Mouse (Mus musculus) kidney, postnatal 25 days (tissue): ENCODE measurements around the gene Stom.

ENCODE experiments used
- DNase-seq, 2 experiments: peaks; one replicate each; pipeline ENCODE4 v3.0.0; 2021; ENCODE audit warnings: mixed read lengths in 2 of 2

Gene Stom

GRCm38 (mm10) chr2:35336388-35337280, at the start of gene Stom:
Stom (minus strand) TSS chr2:35336976.
- DNase-seq = peak; percentile 100

- DNase-seq = no peak
These were observed 48.7 kb upstream of the Stom start for GRCm38 (mm10) chr2:35385441-35385871.

- no peak for DNase-seq
These were observed 42.5 kb upstream of the Stom start for GRCm38 (mm10) chr2:35379306-35379705.

GRCm38 (mm10) chr2:35377600-35377999, 40.8 kb upstream of the Stom start:
- no peak for DNase-seq

GRCm38 (mm10) chr2:35373003-35373402, 36.2 kb upstream of the Stom start:
- peak in 1 of 2 experiments; percentile 49 for DNase-seq

- DNase-seq = no peak
These were observed 33.9 kb upstream of the Stom start for GRCm38 (mm10) chr2:35370686-35371085.

GRCm38 (mm10) chr2:35367629-35368028, 30.9 kb upstream of the Stom start, which contains the start of gene 4930568D16Rik:
4930568D16Rik (minus strand) TSS chr2:35367729.
- no peak for DNase-seq

- peak in 1 of 2 experiments; percentile 6 for DNase-seq
These were observed 12.4 kb upstream of the Stom start for GRCm38 (mm10) chr2:35349184-35349583.

GRCm38 (mm10) chr2:35345984-35346383, 9.2 kb upstream of the Stom start:
- no peak for DNase-seq

- no peak for DNase-seq
These were observed 5.8 kb upstream of the Stom start for GRCm38 (mm10) chr2:35342605-35343004.

GRCm38 (mm10) chr2:35338707-35339106, 1.9 kb upstream of the Stom start:
- DNase-seq = peak; percentile 17 to 48

GRCm38 (mm10) chr2:35338036-35338435, 1.3 kb upstream of the Stom start:
- no peak for DNase-seq

GRCm38 (mm10) chr2:35337419-35337818, 643 bp upstream of the Stom start:
- DNase-seq = peak; percentile 17 to 45

GRCm38 (mm10) chr2:35335620-35336019, 1.2 kb downstream of the Stom start:
- DNase-seq = no peak

GRCm38 (mm10) chr2:35333670-35334069, 3.1 kb downstream of the Stom start:
- DNase-seq = no peak

GRCm38 (mm10) chr2:35331205-35331604, 5.6 kb downstream of the Stom start:
- DNase-seq = no peak

GRCm38 (mm10) chr2:35329061-35329460, 7.7 kb downstream of the Stom start:
- DNase-seq = no peak

- no peak for DNase-seq
These were observed 8.5 kb downstream of the Stom start for GRCm38 (mm10) chr2:35328064-35328792.

- DNase-seq = no peak
These were observed 9.2 kb downstream of the Stom start for GRCm38 (mm10) chr2:35327583-35327982.

GRCm38 (mm10) chr2:35326931-35327330, 9.8 kb downstream of the Stom start:
- DNase-seq = no peak

- DNase-seq = no peak
These were observed 10.8 kb downstream of the Stom start for GRCm38 (mm10) chr2:35325930-35326329.

- DNase-seq = peak in 1 of 2 experiments; percentile 10
These were observed 14.2 kb downstream of the Stom start for GRCm38 (mm10) chr2:35322404-35323164.

- DNase-seq = no peak
These were observed 16.4 kb downstream of the Stom start for GRCm38 (mm10) chr2:35320399-35320798.
